Mouse (Mus musculus): ENCODE results near the gene St3gal5. TPM values are rescaled to one million over a fixed set of nuclear protein-coding genes. Genes with fewer than 3 reads are reported as not detected.
"Not testable (repeated sequence)": the region's sequence is repeated elsewhere in the genome, so short reads cannot be mapped to it uniquely, and the experiment has no call there.

St3gal5 gene
- total and polyA plus RNA-seq, 3 experiments: 24.4 to 51.8 TPM; not detected in 1

GRCm38 (mm10) chr6:72058398-72058889 lies 38.9 kb upstream of the St3gal5 start:
- H3K9ac ChIP-seq (ENCODE audit: control insufficient read depth, low read depth, low read length, poor library complexity, severe bottlenecking): no peak overlapping the region
- H3K36me3 ChIP-seq (ENCODE audit: control insufficient read depth in 1 of 2, insufficient read depth in 2 of 2, low read length in 2 of 2): no peaks in the 10 kb centered on the region
- no peak overlapping the region for H3K4me3 ChIP-seq (ENCODE audit: control insufficient read depth in 1 of 2, insufficient read depth in 1 of 2, low read depth in 2 of 2, low read length in 2 of 2)
- peaks cover 5 to 6% of the 10 kb centered on the region in 2 experiments; a peak in 3 of 4 replicates for H3K27me3 ChIP-seq (ENCODE audit: control insufficient read depth in 1 of 2, insufficient read depth in 2 of 2, low read length in 2 of 2)
- H3K79me2 ChIP-seq (ENCODE audit: control insufficient read depth, insufficient read depth, low read length, poor library complexity): no peaks in the 10 kb centered on the region
- TF ChIP-seq TAL1 (IDR thresholded peaks at IDR 0.05; ENCODE audit: low read length) (no peak), GATA1 (IDR thresholded peaks at IDR 0.05; ENCODE audit: low read depth, low read length) (no peak), RCOR1 (IDR thresholded peaks at IDR 0.05; ENCODE audit: low read depth, low read length) (no peak), ETS1 (IDR thresholded peaks at IDR 0.05; ENCODE audit: low read depth, low read length) (no peak), NELFE (IDR thresholded peaks at IDR 0.05; ENCODE audit: low read depth, low read length) (no peak), ZC3H11A (IDR thresholded peaks at IDR 0.05; ENCODE audit: low read depth, low read length) (no peak), USF2 (IDR thresholded peaks at IDR 0.05; ENCODE audit: borderline replicate concordance in 1 of 2, insufficient read depth in 1 of 2, low read depth in 1 of 2, low read length in 2 of 2) (no peak), HCFC1 (IDR thresholded peaks at IDR 0.05; ENCODE audit: low read depth, low read length) (no peak), ELF1 (IDR thresholded peaks at IDR 0.05; ENCODE audit: low read depth, low read length) (no peak), POLR2AphosphoS2 (IDR thresholded peaks at IDR 0.05; ENCODE audit: low read length) (no peak), UBTF (IDR thresholded peaks at IDR 0.05; ENCODE audit: borderline replicate concordance, insufficient read depth, low read depth, low read length) (no peak), CHD2 (IDR thresholded peaks at IDR 0.05; ENCODE audit: low read length) (no peak), MYB (IDR thresholded peaks at IDR 0.05; ENCODE audit: low read depth, low read length) (no peak)
- no peaks in the 10 kb centered on the region for H3K9me3 ChIP-seq (replicated peaks; ENCODE audit: insufficient read depth, low read length)
- H3K4me1 ChIP-seq (ENCODE audit: control insufficient read depth in 1 of 2, insufficient read depth in 2 of 2, low read length in 2 of 2): no peaks in the 10 kb centered on the region
- H3K27ac ChIP-seq (ENCODE audit: control insufficient read depth, low read depth, low read length): no peak overlapping the region
- DNase-seq (ENCODE audit: low read depth, low spot score): no peak

GRCm38 (mm10) chr6:72060677-72061076 lies 36.7 kb upstream of the St3gal5 start:
- H3K27ac ChIP-seq (ENCODE audit: control insufficient read depth, low read depth, low read length); H3K4me3 ChIP-seq (ENCODE audit: control insufficient read depth in 1 of 2, insufficient read depth in 1 of 2, low read depth in 2 of 2, low read length in 2 of 2); H3K9ac ChIP-seq (ENCODE audit: control insufficient read depth, low read depth, low read length, poor library complexity, severe bottlenecking); H3K9me3 ChIP-seq (replicated peaks; ENCODE audit: insufficient read depth, low read length); DNase-seq (ENCODE audit: low read depth, low spot score); H3K4me1 ChIP-seq (ENCODE audit: control insufficient read depth in 1 of 2, insufficient read depth in 2 of 2, low read length in 2 of 2); H3K27me3 ChIP-seq (ENCODE audit: control insufficient read depth in 1 of 2, insufficient read depth in 2 of 2, low read length in 2 of 2); H3K79me2 ChIP-seq (ENCODE audit: control insufficient read depth, insufficient read depth, low read length, poor library complexity); H3K36me3 ChIP-seq (ENCODE audit: control insufficient read depth in 1 of 2, insufficient read depth in 2 of 2, low read length in 2 of 2): not testable (repeated sequence)

GRCm38 (mm10) chr6:72063718-72064117 lies 33.7 kb upstream of the St3gal5 start:
- H3K4me1 ChIP-seq (ENCODE audit: control insufficient read depth in 1 of 2, insufficient read depth in 2 of 2, low read length in 2 of 2): no peaks in the 10 kb centered on the region
- no peak overlapping the region for H3K27ac ChIP-seq (ENCODE audit: control insufficient read depth, low read depth, low read length)
- no peak overlapping the region for H3K9ac ChIP-seq (ENCODE audit: control insufficient read depth, low read depth, low read length, poor library complexity, severe bottlenecking)
- no peak for DNase-seq (ENCODE audit: low read depth, low spot score)
- no peaks in the 10 kb centered on the region for H3K9me3 ChIP-seq (replicated peaks; ENCODE audit: insufficient read depth, low read length)
- TF ChIP-seq GABPA (IDR thresholded peaks at IDR 0.05; ENCODE audit: low read depth, low read length) (no peak), CHD2 (IDR thresholded peaks at IDR 0.05; ENCODE audit: low read length) (no peak), POLR2A (IDR thresholded peaks at IDR 0.05; ENCODE audit: control insufficient read depth in 1 of 2, insufficient read depth in 1 of 2, low read depth in 1 of 2, low read length in 2 of 2, poor library complexity in 1 of 2) (no peak), TAL1 (IDR thresholded peaks at IDR 0.05; ENCODE audit: low read length) (no peak), MAX (IDR thresholded peaks at IDR 0.05; ENCODE audit: low read length) (no peak), JUND (IDR thresholded peaks at IDR 0.05; ENCODE audit: low read depth, low read length) (no peak), SIN3A (IDR thresholded peaks at IDR 0.05; ENCODE audit: low read length) (no peak), MAZ (IDR thresholded peaks at IDR 0.05; ENCODE audit: low read depth, low read length) (no peak), MAFK (IDR thresholded peaks at IDR 0.05; ENCODE audit: borderline replicate concordance, low read depth, low read length) (no peak), RCOR1 (IDR thresholded peaks at IDR 0.05; ENCODE audit: low read depth, low read length) (no peak), MYB (IDR thresholded peaks at IDR 0.05; ENCODE audit: low read depth, low read length) (no peak), KAT2A (conservative IDR thresholded peaks at IDR 0.05; ENCODE audit: low read depth, low read length) (no peak), MXI1 (IDR thresholded peaks at IDR 0.05; ENCODE audit: low read depth, low read length) (no peak), MYC (IDR thresholded peaks at IDR 0.05; ENCODE audit: low read depth, low read length) (no peak), ZMIZ1 (IDR thresholded peaks at IDR 0.05; ENCODE audit: low read depth, low read length) (no peak), ELF1 (IDR thresholded peaks at IDR 0.05; ENCODE audit: low read depth, low read length) (no peak)
- H3K36me3 ChIP-seq (ENCODE audit: control insufficient read depth in 1 of 2, insufficient read depth in 2 of 2, low read length in 2 of 2): no peaks in the 10 kb centered on the region
- no peaks in the 10 kb centered on the region for H3K79me2 ChIP-seq (ENCODE audit: control insufficient read depth, insufficient read depth, low read length, poor library complexity)
- no peak overlapping the region for H3K4me3 ChIP-seq (ENCODE audit: control insufficient read depth in 1 of 2, insufficient read depth in 1 of 2, low read depth in 2 of 2, low read length in 2 of 2)
- peaks cover 5 to 9% of the 10 kb centered on the region in 2 experiments; a peak in 3 of 4 replicates for H3K27me3 ChIP-seq (ENCODE audit: control insufficient read depth in 1 of 2, insufficient read depth in 2 of 2, low read length in 2 of 2)
